Mouse (Mus musculus) lung, postnatal 0 days (tissue): ENCODE data around the gene Pard3. TPM values are rescaled to one million over a fixed set of nuclear protein-coding genes. Genes with fewer than 3 reads are reported as not detected.

Experiments used
- ATAC-seq: fragments of 200-750 bp; cut with Nextera tagmentation; 2 replicates; pipeline ENCODE4 v1.8.0; 2017; ENCODE audit warnings: moderate library complexity
- DNase-seq: peaks from one replicate; pipeline ENCODE4 v3.0.0-alpha.2; 2016; ENCODE audit warnings: low spot score
- H3K27ac ChIP-seq: fragments of 300-500 bp; sonication (generic); 2 replicates; pipeline ENCODE4 v1.5.1; 2014; ENCODE audit warnings: antibody characterized with exemption, mild to moderate bottlenecking, low read length, mixed read lengths
- H3K27me3 ChIP-seq: fragments of 300-500 bp; sonication (generic); replicated peaks from 2 replicates; pipeline ENCODE4 v1.6.1; 2014; ENCODE audit warnings: low read length, mixed read lengths; ENCODE audit not compliant: insufficient read depth
- H3K36me3 ChIP-seq: fragments of 300-500 bp; sonication (generic); 2 replicates; pipeline ENCODE4 v1.6.1; 2014; ENCODE audit warnings: low read length, mixed read lengths; ENCODE audit not compliant: insufficient read depth
- H3K4me1 ChIP-seq: fragments of 300-500 bp; sonication (generic); 2 replicates; pipeline ENCODE4 v1.6.1; 2014; ENCODE audit warnings: antibody characterized with exemption, low read depth, low read length, mixed read lengths; ENCODE audit not compliant: insufficient read depth
- H3K4me2 ChIP-seq: fragments of 300-500 bp; sonication (generic); replicated peaks from 2 replicates; pipeline ENCODE4 v1.6.1; 2014; ENCODE audit warnings: low read depth, mild to moderate bottlenecking, low read length, moderate library complexity, mixed read lengths
- H3K4me3 ChIP-seq: fragments of 300-500 bp; sonication (generic); 2 replicates; pipeline ENCODE4 v1.5.1; 2014; ENCODE audit warnings: low read depth, low read length
- H3K9ac ChIP-seq: fragments of 300-500 bp; sonication (generic); replicated peaks from 2 replicates; pipeline ENCODE4 v1.6.1; 2014; ENCODE audit warnings: low read depth, mild to moderate bottlenecking
- H3K9me3 ChIP-seq: fragments of 300-500 bp; sonication (generic); 2 replicates; pipeline ENCODE4 v1.6.1; 2016; ENCODE audit warnings: low read length, mixed read lengths
- CTCF ChIP-seq: IDR thresholded peaks from 2 replicates; pipeline ENCODE4 v1.5.1; 2016; ENCODE audit warnings: antibody characterized with exemption, mild to moderate bottlenecking
- EP300 ChIP-seq: IDR thresholded peaks from 2 replicates; pipeline ENCODE4 v1.6.1; 2016; ENCODE audit warnings: antibody characterized with exemption, mild to moderate bottlenecking, control low read depth
- WGBS: fragments of 180-500 bp; shearing (Covaris S2); extraction: QIAGEN DNeasy Blood & Tissue Kit; methylation state at CpG from one replicate; pipeline ENCODE4 v1.1.7; 2014; 5-methylcytosine and 5-hydroxymethylcytosine counted together
- polyA plus RNA-seq: library from polyadenylated mRNA; unstranded; fragments of >200 nt; fragmentation: Nextera tagmentation; extraction: Ambion mirVana; gene quantifications from 2 replicates; pipeline ENCODE4 v1.2.1, GENCODE M21; 2015

Gene Pard3
- polyA plus RNA-seq, 1 experiment from 2014 or later, result 13.2 TPM

- no peak for ATAC-seq
- Histone ChIP-seq H3K4me3 (no peak overlapping the region), H3K9ac (no peak overlapping the region), H3K27me3 (no peaks in the 10 kb centered on the region), H3K4me2 (no peak overlapping the region), H3K4me1 (no peaks in the 10 kb centered on the region), H3K9me3 (no peaks in the 10 kb centered on the region), H3K36me3 (no peaks in the 10 kb centered on the region), H3K27ac (no peak overlapping the region)
- 63% methylated on average over 2 of the region's 2 CpGs for WGBS
- no peak for DNase-seq
- TF ChIP-seq CTCF (no peak), EP300 (no peak)
Measured at GRCm38 (mm10) chr8:127269082-127269747, 205.5 kb downstream of the Pard3 start.

GRCm38 (mm10) chr8:127271186-127271585 lies 207.5 kb downstream of the Pard3 start:
- H3K4me2 ChIP-seq, result no peak overlapping the region
- no peak overlapping the region for H3K9ac ChIP-seq
- H3K4me1 ChIP-seq, result no peaks in the 10 kb centered on the region
- H3K9me3 ChIP-seq, result no peaks in the 10 kb centered on the region
- DNase-seq, result no peak
- no peak for ATAC-seq
- no peak overlapping the region for H3K4me3 ChIP-seq
- 94% methylated on average over 3 of the region's 3 CpGs for WGBS
- no peaks in the 10 kb centered on the region for H3K36me3 ChIP-seq
- H3K27me3 ChIP-seq, result no peaks in the 10 kb centered on the region
- no peak overlapping the region for H3K27ac ChIP-seq
- TF ChIP-seq EP300 (no peak), CTCF (no peak)

GRCm38 (mm10) chr8:127280299-127280974 lies 216.7 kb downstream of the Pard3 start:
- no peak for DNase-seq
- TF ChIP-seq CTCF (no peak), EP300 (no peak)
- no peaks in the 10 kb centered on the region for H3K4me1 ChIP-seq
- ATAC-seq, result no peak
- H3K9ac ChIP-seq, result no peak overlapping the region
- no peak overlapping the region for H3K27ac ChIP-seq
- no peaks in the 10 kb centered on the region for H3K36me3 ChIP-seq
- H3K4me2 ChIP-seq, result no peak overlapping the region
- H3K4me3 ChIP-seq, result no peak overlapping the region
- no peaks in the 10 kb centered on the region for H3K27me3 ChIP-seq
- no peaks in the 10 kb centered on the region for H3K9me3 ChIP-seq
- WGBS, result 91% methylated on average over 7 of the region's 7 CpGs

GRCm38 (mm10) chr8:127281035-127281434 lies 217.3 kb downstream of the Pard3 start:
- Histone ChIP-seq H3K9ac (no peak overlapping the region), H3K36me3 (no peaks in the 10 kb centered on the region), H3K4me2 (no peak overlapping the region), H3K9me3 (no peaks in the 10 kb centered on the region), H3K27ac (no peak overlapping the region), H3K27me3 (no peaks in the 10 kb centered on the region), H3K4me3 (no peak overlapping the region), H3K4me1 (no peaks in the 10 kb centered on the region)
- DNase-seq (no peak), ATAC-seq (no peak)
- 88% methylated on average over 4 of the region's 4 CpGs for WGBS
- TF ChIP-seq CTCF (no peak), EP300 (no peak)

- 72% methylated on average over 9 of the region's 9 CpGs for WGBS
- no peaks in the 10 kb centered on the region for H3K4me1 ChIP-seq
- H3K27me3 ChIP-seq, result no peaks in the 10 kb centered on the region
- H3K27ac ChIP-seq, result no peak overlapping the region
- DNase-seq, result peak; percentile 15
- no peak overlapping the region for H3K4me3 ChIP-seq
- no peaks in the 10 kb centered on the region for H3K9me3 ChIP-seq
- H3K4me2 ChIP-seq, result no peak overlapping the region
- TF ChIP-seq CTCF (peak; percentile 55), EP300 (no peak)
- no peaks in the 10 kb centered on the region for H3K36me3 ChIP-seq
- H3K9ac ChIP-seq, result no peak overlapping the region
- ATAC-seq, result peak; percentile 49; the same call in 1 of the 2 replicates
Measured at GRCm38 (mm10) chr8:127284462-127285216, 220.9 kb downstream of the Pard3 start.

GRCm38 (mm10) chr8:127287816-127288215 lies 224.1 kb downstream of the Pard3 start:
- H3K4me1 ChIP-seq, result no peaks in the 10 kb centered on the region
- H3K4me2 ChIP-seq, result no peak overlapping the region
- no peaks in the 10 kb centered on the region for H3K36me3 ChIP-seq
- no peak overlapping the region for H3K27ac ChIP-seq
- 75% methylated on average over 10 of the region's 10 CpGs for WGBS
- H3K9ac ChIP-seq, result no peak overlapping the region
- no peak for TF ChIP-seq EP300
- TF ChIP-seq CTCF, result no peak
- H3K4me3 ChIP-seq, result no peak overlapping the region
- H3K27me3 ChIP-seq, result no peaks in the 10 kb centered on the region
- no peak for ATAC-seq
- no peak for DNase-seq
- H3K9me3 ChIP-seq, result no peaks in the 10 kb centered on the region
